Mouse (Mus musculus) midbrain, embryonic 10.5 days (tissue): ENCODE results near the gene H2al1i. TPM values are rescaled to one million over a fixed set of nuclear protein-coding genes. Genes with fewer than 3 reads are reported as not detected.
"Not testable (repeated sequence)": the region's sequence is repeated elsewhere in the genome, so short reads cannot be mapped to it uniquely, and the experiment has no call there.

ENCODE experiments used
- DNase-seq: peaks from one replicate; pipeline ENCODE4 v3.0.0-alpha.2; 2017; ENCODE audit warnings: low spot score
- H3K27ac ChIP-seq: fragments of 300-500 bp; sonication (generic); replicated peaks from 2 replicates; pipeline ENCODE4 v1.5.1; 2016; ENCODE audit warnings: mild to moderate bottlenecking
- H3K27me3 ChIP-seq: fragments of 300-500 bp; sonication (generic); 2 replicates; pipeline ENCODE4 v1.6.1; 2016; ENCODE audit warnings: low read depth, mild to moderate bottlenecking; ENCODE audit not compliant: poor library complexity, severe bottlenecking
- H3K36me3 ChIP-seq: fragments of 300-500 bp; sonication (generic); 2 replicates; pipeline ENCODE4 v1.6.1; 2016; ENCODE audit warnings: mild to moderate bottlenecking, moderate library complexity
- H3K4me1 ChIP-seq: fragments of 300-500 bp; sonication (generic); 2 replicates; pipeline ENCODE4 v1.6.1; 2016
- H3K4me3 ChIP-seq: fragments of 300-500 bp; sonication (generic); 2 replicates; pipeline ENCODE4 v1.5.1; 2016; ENCODE audit warnings: mild to moderate bottlenecking, moderate library complexity
- H3K9me3 ChIP-seq: fragments of 300-500 bp; sonication (generic); replicated peaks from 2 replicates; pipeline ENCODE4 v1.6.1; 2016; ENCODE audit warnings: mild to moderate bottlenecking
- WGBS: fragments of 180-500 bp; shearing (Covaris S2); methylation state at CpG from one replicate; pipeline ENCODE4 v1.1.7; 2016; 5-methylcytosine and 5-hydroxymethylcytosine counted together
- polyA plus RNA-seq: library from polyadenylated mRNA; unstranded; fragments of >200 nt; fragmentation: Nextera tagmentation; extraction: Ambion mirVana; gene quantifications from 2 replicates; pipeline ENCODE4 v1.2.1, GENCODE M21; 2016

Gene H2al1i
- polyA plus RNA-seq, 1 experiment from 2014 or later = not detected

- WGBS = 88% methylated on average over 2 of the region's 2 CpGs
- H3K36me3 ChIP-seq, DNase-seq, H3K4me1 ChIP-seq, H3K4me3 ChIP-seq, H3K9me3 ChIP-seq, H3K27ac ChIP-seq: not testable (repeated sequence)
- peaks cover 45% of the 10 kb centered on the region for H3K27me3 ChIP-seq
These were observed 3.1 kb downstream of the H2al1i start, which contains the start of gene H2al1j for GRCm38 (mm10) chrX:11327522-11327921. H2al1j (plus strand) TSS chrX:11327822.

- Histone ChIP-seq H3K4me3 (no peak overlapping the region), H3K9me3 (no peaks in the 10 kb centered on the region), H3K27ac (no peak overlapping the region), H3K36me3 (no peaks in the 10 kb centered on the region), H3K4me1 (no peaks in the 10 kb centered on the region), H3K27me3 (peaks cover 62% of the 10 kb centered on the region)
- no peak for DNase-seq
- WGBS = 73% methylated on average over 9 of the region's 9 CpGs
These were observed 21.3 kb downstream of the H2al1i start for GRCm38 (mm10) chrX:11345762-11346161.

DNA sequence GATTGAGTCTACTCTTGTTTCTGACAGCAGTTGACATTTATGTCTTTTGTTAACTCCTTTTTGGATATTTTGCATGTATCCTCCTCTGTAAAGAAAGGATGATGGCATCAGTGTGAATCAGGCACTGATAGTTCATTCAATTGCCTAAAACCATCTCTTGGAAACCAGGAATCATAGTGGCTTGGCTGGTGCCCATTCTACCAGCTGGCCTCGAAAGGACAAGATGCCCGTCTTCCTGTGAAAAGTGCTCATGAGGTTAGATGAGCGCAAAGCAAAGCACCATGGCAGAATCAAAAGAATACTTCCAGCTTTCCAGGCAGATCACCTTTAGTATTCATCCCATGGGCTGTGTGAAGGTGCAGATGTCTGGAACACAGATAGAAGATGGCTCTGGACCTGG, 22.3 kb downstream of the H2al1i start:
- no peaks in the 10 kb centered on the region for H3K9me3 ChIP-seq
- peaks cover 61% of the 10 kb centered on the region for H3K27me3 ChIP-seq
- WGBS = 92% methylated on average over 3 of the region's 3 CpGs
- DNase-seq = no peak
- H3K4me1 ChIP-seq = no peaks in the 10 kb centered on the region
- no peak overlapping the region for H3K4me3 ChIP-seq
- no peak overlapping the region for H3K27ac ChIP-seq
- H3K36me3 ChIP-seq = no peaks in the 10 kb centered on the region

DNA sequence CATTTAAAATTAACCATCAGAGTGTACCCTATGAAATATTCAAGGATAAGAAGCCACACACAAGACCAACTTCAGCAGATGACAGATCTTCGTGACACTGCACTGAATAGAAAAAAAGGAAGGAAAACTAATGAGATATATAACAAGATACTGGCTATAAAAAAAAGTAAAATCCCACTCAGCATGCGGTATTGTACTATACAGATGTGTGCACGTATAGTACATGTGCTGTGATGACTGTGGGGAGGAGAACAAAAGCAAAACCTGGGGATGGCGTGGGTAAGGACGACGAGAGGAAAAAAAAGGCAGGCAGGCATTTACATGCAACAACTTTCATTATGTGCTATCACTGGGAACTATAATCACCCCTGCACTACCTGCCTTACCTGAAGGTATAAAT, 36.4 kb downstream of the H2al1i start:
- H3K4me3 ChIP-seq = no peak overlapping the region
- no peaks in the 10 kb centered on the region for H3K9me3 ChIP-seq
- H3K4me1 ChIP-seq = no peaks in the 10 kb centered on the region
- peaks cover 87% of the 10 kb centered on the region for H3K27me3 ChIP-seq
- H3K36me3 ChIP-seq = no peaks in the 10 kb centered on the region
- no peak overlapping the region for H3K27ac ChIP-seq
- 89% methylated on average over 6 of the region's 6 CpGs for WGBS
- no peak for DNase-seq

DNA sequence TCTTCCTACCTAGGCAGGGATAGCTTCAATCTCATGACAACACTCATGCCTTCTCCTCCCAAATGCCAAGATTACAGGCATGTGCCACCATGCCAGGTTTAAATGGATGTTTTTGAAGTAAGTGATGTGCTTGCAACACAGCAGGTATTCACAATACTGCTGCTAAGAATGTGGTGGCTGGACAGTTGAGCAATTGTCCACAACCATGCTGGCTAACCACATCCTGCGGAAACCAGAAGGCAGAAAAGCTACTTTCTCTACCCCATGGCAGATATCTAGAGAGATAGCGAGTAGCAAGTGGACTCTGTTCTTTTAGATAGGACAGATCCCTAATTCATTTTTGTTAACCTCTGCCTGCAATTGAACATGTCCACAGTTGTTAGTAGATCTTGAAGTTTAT, 36.8 kb downstream of the H2al1i start:
- 88% methylated on average over 2 of the region's 2 CpGs for WGBS
- Histone ChIP-seq H3K9me3 (no peaks in the 10 kb centered on the region), H3K27ac (no peak overlapping the region), H3K27me3 (peaks cover 87% of the 10 kb centered on the region), H3K4me3 (no peak overlapping the region), H3K4me1 (no peaks in the 10 kb centered on the region), H3K36me3 (no peaks in the 10 kb centered on the region)
- DNase-seq = no peak

DNA sequence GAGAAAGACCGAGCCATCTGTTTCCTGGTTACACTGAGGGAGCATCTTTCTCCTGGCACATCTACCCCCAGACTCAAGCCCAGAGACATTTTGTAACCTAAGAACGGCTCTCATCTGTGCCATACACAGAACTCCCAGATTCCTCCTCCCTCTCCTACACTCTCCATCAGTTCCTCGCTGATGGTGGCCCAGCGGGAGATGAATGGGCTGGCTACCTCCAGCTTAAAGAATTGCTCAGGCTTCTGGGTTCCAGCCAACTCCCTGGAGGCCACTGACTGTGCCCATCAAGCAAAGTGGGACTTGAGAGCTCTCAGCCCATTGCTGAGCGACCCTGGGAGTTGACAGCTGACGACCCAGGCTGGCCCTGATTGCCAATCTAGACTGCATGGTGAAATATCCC, 39.4 kb downstream of the H2al1i start:
- DNase-seq = no peak
- WGBS = 65% methylated on average over 6 of the region's 6 CpGs
- H3K27me3 ChIP-seq = peaks cover 91% of the 10 kb centered on the region
- no peaks in the 10 kb centered on the region for H3K4me1 ChIP-seq
- H3K36me3 ChIP-seq = no peaks in the 10 kb centered on the region
- H3K4me3 ChIP-seq = no peak overlapping the region
- H3K9me3 ChIP-seq = no peaks in the 10 kb centered on the region
- H3K27ac ChIP-seq = no peak overlapping the region

GRCm38 (mm10) chrX:11365151-11365550, 40.7 kb downstream of the H2al1i start:
- no peak for DNase-seq
- H3K27ac ChIP-seq = no peak overlapping the region

More at GRCm38 (mm10) chrX:11365151-11365550, 40.7 kb downstream of the H2al1i start:
- peaks cover 92% of the 10 kb centered on the region for H3K27me3 ChIP-seq
- no peak overlapping the region for H3K4me3 ChIP-seq
- WGBS = 73% methylated on average over 12 of the region's 12 CpGs
- no peaks in the 10 kb centered on the region for H3K4me1 ChIP-seq
- H3K36me3 ChIP-seq = no peaks in the 10 kb centered on the region
- H3K9me3 ChIP-seq = no peaks in the 10 kb centered on the region

Other genes starting within 250 kb of the H2al1i start
- gene H2al1a, start 25.4 kb upstream of the H2al1i start, polyA plus RNA-seq = not detected in 2 replicates
- gene H2al1b, start 22.2 kb upstream of the H2al1i start, polyA plus RNA-seq = not detected in 2 replicates
- not detected in 2 replicates for gene H2al1c, start 19.0 kb upstream of the H2al1i start, polyA plus RNA-seq
- not detected in 2 replicates for gene H2al1d, start 15.8 kb upstream of the H2al1i start, polyA plus RNA-seq
- gene H2al1e, start 12.7 kb upstream of the H2al1i start, polyA plus RNA-seq = 0.41 TPM in 1 of 2 replicates, not detected in the other
- gene H2al1f, start 9.5 kb upstream of the H2al1i start, polyA plus RNA-seq = not detected in 2 replicates
- not detected in 2 replicates for gene H2al1g, start 6.4 kb upstream of the H2al1i start, polyA plus RNA-seq
- gene H2al1h, start 3.2 kb upstream of the H2al1i start, polyA plus RNA-seq = not detected in 2 replicates
- gene H2al1j, start 3.2 kb downstream of the H2al1i start, polyA plus RNA-seq = not detected in 2 replicates